Mouse (Mus musculus) ES-Bruce4 (cell line): ENCODE measurements around the gene Fadd.

Source experiments
- CTCF ChIP-seq: IDR thresholded peaks from one replicate; pipeline ENCODE4 v1.8.1; 2011; ENCODE audit warnings: low read depth, low read length
- EP300 ChIP-seq: IDR thresholded peaks from 2 replicates; pipeline ENCODE4 v1.6.1; 2011; ENCODE audit warnings: low read depth, low read length; ENCODE audit not compliant: insufficient read depth
- POLR2A ChIP-seq: IDR thresholded peaks from one replicate; pipeline ENCODE4 v1.8.1; 2011; ENCODE audit warnings: low read length; ENCODE audit not compliant: insufficient read depth

DNA sequence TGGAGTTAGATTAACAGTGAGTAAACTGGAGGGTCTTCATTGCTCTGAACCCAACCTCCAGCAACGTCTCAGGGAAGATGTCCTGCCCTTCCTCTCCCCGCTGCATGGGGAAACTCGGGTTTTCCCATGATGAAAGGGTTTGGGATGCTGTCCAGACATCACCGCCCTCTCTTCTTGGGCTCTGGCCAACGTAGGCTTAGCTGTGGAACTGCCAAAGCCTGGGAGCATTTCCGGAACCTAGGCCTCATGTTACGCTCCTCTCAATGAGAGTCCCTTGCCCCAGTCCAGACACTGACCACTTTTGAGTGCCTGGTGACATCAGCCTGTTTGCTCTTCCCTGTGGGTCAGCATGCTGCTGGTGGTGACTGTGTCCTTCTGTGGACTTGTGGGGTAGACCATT is 12.8 kb downstream of the Fadd start:
- TF ChIP-seq CTCF (no peak), POLR2A (no peak), EP300 (no peak)
